Mouse (Mus musculus) NIH3T3 (cell line): ENCODE data around the gene B4galt1.

Experiments
- DNase-seq: peaks from one replicate; pipeline ENCODE4 v3.0.0-alpha.2; 2012; ENCODE audit warnings: low read depth

B4galt1 gene

GRCm38 (mm10) chr4:40853565-40854386 is at the start of gene B4galt1:
B4galt1 (minus strand) TSS chr4:40854005.
- DNase-seq, result peak; percentile 99

GRCm38 (mm10) chr4:40900612-40901011 is 46.8 kb upstream of the B4galt1 start:
- no peak for DNase-seq

GRCm38 (mm10) chr4:40900071-40900470 is 46.3 kb upstream of the B4galt1 start:
- DNase-seq, result no peak

GRCm38 (mm10) chr4:40899264-40899663 is 45.5 kb upstream of the B4galt1 start:
- DNase-seq, result no peak

- DNase-seq, result no peak
Measured at GRCm38 (mm10) chr4:40898476-40899044, 44.8 kb upstream of the B4galt1 start.

GRCm38 (mm10) chr4:40895646-40896045 is 41.8 kb upstream of the B4galt1 start:
- no peak for DNase-seq

GRCm38 (mm10) chr4:40895118-40895517 is 41.3 kb upstream of the B4galt1 start:
- no peak for DNase-seq

- DNase-seq, result no peak
Measured at GRCm38 (mm10) chr4:40891206-40891605, 37.4 kb upstream of the B4galt1 start.

- no peak for DNase-seq
Measured at GRCm38 (mm10) chr4:40889983-40890382, 36.2 kb upstream of the B4galt1 start.

- peak; percentile 63 for DNase-seq
Measured at GRCm38 (mm10) chr4:40889252-40889651, 35.4 kb upstream of the B4galt1 start.

GRCm38 (mm10) chr4:40888839-40889238 is 35.0 kb upstream of the B4galt1 start:
- DNase-seq, result no peak

GRCm38 (mm10) chr4:40885883-40886282 is 32.1 kb upstream of the B4galt1 start:
- DNase-seq, result no peak

- peak; percentile 37 for DNase-seq
Measured at GRCm38 (mm10) chr4:40885166-40885525, 31.3 kb upstream of the B4galt1 start.

- no peak for DNase-seq
Measured at GRCm38 (mm10) chr4:40884282-40885165, 30.7 kb upstream of the B4galt1 start.

- no peak for DNase-seq
Measured at GRCm38 (mm10) chr4:40883200-40883599, 29.4 kb upstream of the B4galt1 start.

GRCm38 (mm10) chr4:40877528-40877927 is 23.7 kb upstream of the B4galt1 start:
- no peak for DNase-seq

- peak; percentile 54 for DNase-seq
Measured at GRCm38 (mm10) chr4:40876814-40877371, 23.1 kb upstream of the B4galt1 start.

- DNase-seq, result no peak
Measured at GRCm38 (mm10) chr4:40875842-40876241, 22.0 kb upstream of the B4galt1 start.

- no peak for DNase-seq
Measured at GRCm38 (mm10) chr4:40874794-40875552, 21.2 kb upstream of the B4galt1 start.

GRCm38 (mm10) chr4:40874151-40874600 is 20.4 kb upstream of the B4galt1 start:
- peak; percentile 78 for DNase-seq

- no peak for DNase-seq
Measured at GRCm38 (mm10) chr4:40873320-40873719, 19.5 kb upstream of the B4galt1 start.
